Mouse (Mus musculus): ENCODE results near the gene 3110009E18Rik.

DNA sequence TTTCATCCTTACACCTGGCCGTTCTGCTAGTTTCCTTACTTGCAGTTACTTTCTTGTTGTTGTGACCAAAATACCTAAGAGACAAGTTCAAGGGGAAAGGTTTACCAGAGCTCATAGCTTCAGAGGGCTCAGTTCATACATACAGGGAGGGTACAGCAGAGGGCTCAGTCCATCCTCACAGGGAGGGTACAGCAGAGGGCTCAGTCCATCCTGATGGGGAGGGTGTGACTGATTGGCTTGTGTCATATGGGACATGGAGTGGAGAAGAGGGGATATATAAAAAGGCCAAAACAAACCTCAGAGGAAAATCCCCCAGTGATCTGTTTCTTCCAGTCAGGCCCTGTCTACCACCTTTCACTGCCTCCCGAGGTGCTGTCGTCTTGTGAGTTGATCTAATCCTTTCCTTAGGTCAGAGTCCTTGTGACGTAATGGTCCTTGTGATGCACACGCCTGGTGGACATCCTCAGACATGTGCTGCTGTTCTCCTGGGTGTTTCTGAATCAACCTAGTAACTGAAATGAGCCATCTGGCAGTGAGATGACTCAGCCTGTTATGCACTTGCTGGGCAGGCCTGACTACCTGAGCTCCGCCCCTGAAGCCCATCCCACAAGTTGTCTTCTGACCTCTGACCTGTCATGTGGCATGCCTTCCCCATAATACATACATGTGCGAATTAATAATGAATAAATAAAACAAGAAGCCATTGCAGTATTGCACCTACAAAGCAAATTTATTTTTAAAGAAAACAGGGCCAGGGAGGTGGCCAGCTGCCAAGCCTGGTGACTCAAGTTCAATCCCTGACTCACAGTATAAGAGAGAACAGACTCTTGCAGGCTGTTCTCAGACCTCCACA, 15.2 kb downstream of the 3110009E18Rik start:
- TF ChIP-seq CTCF (IDR thresholded peaks at IDR 0.05; ENCODE audit: low read depth) (no peak), EP300 (IDR thresholded peaks at IDR 0.05; ENCODE audit: low read depth) (no peak)

Data from liver, embryonic 14.5 days (tissue).